Mouse (Mus musculus) common myeloid progenitor, adult 5-6 weeks (primary cell): ENCODE data around the gene Spc24. TPM values are rescaled to one million over a fixed set of nuclear protein-coding genes. Genes with fewer than 3 reads are reported as not detected.

ENCODE experiments used
- ATAC-seq: replicated peaks from 2 replicates; pipeline ENCODE4 v1.8.0; 2016; ENCODE audit warnings: low read depth, mild to moderate bottlenecking, moderate TSS enrichment, inconsistent platforms; ENCODE audit not compliant: poor library complexity, severe bottlenecking
- total RNA-seq: library from RNA; stranded (forward); fragments of 200-1000, 187-1606 nt; gene quantifications from 2 replicates; pipeline ENCODE4 v1.2.3, GENCODE M21; 2017

Spc24 gene
- total RNA-seq, 1 experiment from 2014 or later, result 120 TPM

GRCm38 (mm10) chr9:21723377-21724146 is 36.5 kb downstream of the Spc24 start, which contains the start of gene Ldlr:
TSS of gene Ldlr (plus strand) at chr9:21723483.
- ATAC-seq, result peak; percentile 74

GRCm38 (mm10) chr9:21721036-21721435 is 39.1 kb downstream of the Spc24 start:
- no peak for ATAC-seq

- no peak for ATAC-seq
Measured at GRCm38 (mm10) chr9:21717015-21717414, 43.1 kb downstream of the Spc24 start.

GRCm38 (mm10) chr9:21715298-21715697 is 44.8 kb downstream of the Spc24 start:
- ATAC-seq, result peak; percentile 100

- ATAC-seq, result no peak
Measured at GRCm38 (mm10) chr9:21709340-21709739, 50.8 kb downstream of the Spc24 start.

- no peak for ATAC-seq
Measured at GRCm38 (mm10) chr9:21706586-21707265, 53.4 kb downstream of the Spc24 start.

- ATAC-seq, result no peak
Measured at GRCm38 (mm10) chr9:21706085-21706484, 54.0 kb downstream of the Spc24 start.

Other genes with a start within 250 kb of the Spc24 start
- gene AB124611, start 234.1 kb downstream of the Spc24 start, total RNA-seq, result 0.39 and 2.6 TPM in 2 replicates
- 26.4 and 50.2 TPM in 2 replicates for gene Carm1, start 213.4 kb downstream of the Spc24 start, total RNA-seq
- gene Timm29, start 167.6 kb downstream of the Spc24 start, total RNA-seq, result 42.6 and 47.7 TPM in 2 replicates
- gene Yipf2, start 167.5 kb downstream of the Spc24 start, total RNA-seq, result 4.0 and 6.2 TPM in 2 replicates
- 69.7 and 94.1 TPM in 2 replicates for gene Smarca4, start 144.1 kb downstream of the Spc24 start, total RNA-seq
- 18.4 and 19.0 TPM in 2 replicates for gene Ldlr, start 36.8 kb downstream of the Spc24 start, total RNA-seq
- 1.3 and 1.4 TPM in 2 replicates for gene Kank2, start 38.4 kb upstream of the Spc24 start, total RNA-seq
- gene Angptl8, start 75.2 kb upstream of the Spc24 start, total RNA-seq, result not detected in 2 replicates
- 1.8 and 2.7 TPM in 2 replicates for gene Dock6, start 92.3 kb upstream of the Spc24 start, total RNA-seq
- gene Rab3d, start 157.9 kb upstream of the Spc24 start, total RNA-seq, result 12.5 and 17.1 TPM in 2 replicates
- not detected in 2 replicates for gene Ccdc159, start 167.2 kb upstream of the Spc24 start, total RNA-seq
- gene Tmem205, start 167.3 kb upstream of the Spc24 start, total RNA-seq, result 12.1 and 14.1 TPM in 2 replicates
- 0.09 TPM in 1 of 2 replicates, not detected in the other for gene Plppr2, start 176.7 kb upstream of the Spc24 start, total RNA-seq
- gene Swsap1, start 195.5 kb upstream of the Spc24 start, total RNA-seq, result 3.7 and 6.9 TPM in 2 replicates
- gene Epor, start 203.2 kb upstream of the Spc24 start, total RNA-seq, result 11.0 and 22.8 TPM in 2 replicates
- gene Rgl3, start 229.1 kb upstream of the Spc24 start, total RNA-seq, result not detected in 2 replicates
- not detected in 2 replicates for gene Ccdc151, start 242.3 kb upstream of the Spc24 start, total RNA-seq
- 117 and 121 TPM in 2 replicates for gene Prkcsh, start 242.5 kb upstream of the Spc24 start, total RNA-seq